Mouse (Mus musculus) liver, adult 2 months (tissue): Measurements from ENCODE around the gene Parvb. TPM values are rescaled to one million over a fixed set of nuclear protein-coding genes. Genes with fewer than 3 reads are reported as not detected.

Experiments
- DNase-seq: peaks from one replicate; pipeline ENCODE4 v3.0.0-alpha.2; 2011; ENCODE audit warnings: low read depth, low spot score; ENCODE audit errors: extremely low read depth
- H3K27ac ChIP-seq: fragments of 200-500 bp; replicated peaks from 2 replicates; pipeline ENCODE4 v1.5.1; 2012; ENCODE audit warnings: low read depth, mild to moderate bottlenecking, control low read depth, inconsistent platforms, low read length; ENCODE audit not compliant: insufficient read depth
- H3K27me3 ChIP-seq: fragments of 200-500 bp; 2 replicates; pipeline ENCODE4 v1.6.1; 2012; ENCODE audit warnings: mild to moderate bottlenecking, moderate library complexity, low read length, inconsistent platforms; ENCODE audit not compliant: control insufficient read depth, insufficient read depth
- H3K36me3 ChIP-seq: fragments of 200-500 bp; 2 replicates; pipeline ENCODE4 v1.6.1; 2012; ENCODE audit warnings: low read length, inconsistent platforms; ENCODE audit not compliant: control insufficient read depth, insufficient read depth
- H3K4me1 ChIP-seq: fragments of 200-500 bp; 2 replicates; pipeline ENCODE4 v1.6.1; 2011; ENCODE audit warnings: low read length; ENCODE audit not compliant: control insufficient read depth, insufficient read depth
- H3K4me3 ChIP-seq: fragments of 200-500 bp; 2 replicates; pipeline ENCODE4 v1.5.1; 2011; ENCODE audit warnings: low read depth, mild to moderate bottlenecking, control low read depth, low read length, moderate library complexity; ENCODE audit not compliant: insufficient read depth
- H3K79me2 ChIP-seq: fragments of 200-500 bp; 2 replicates; pipeline ENCODE4 v1.6.1; 2012; ENCODE audit warnings: inconsistent platforms, mild to moderate bottlenecking, low read length, moderate library complexity; ENCODE audit not compliant: control insufficient read depth, insufficient read depth
- H3K9ac ChIP-seq: fragments of 200-500 bp; 2 replicates; pipeline ENCODE4 v1.6.1; 2012; ENCODE audit warnings: low read depth, mild to moderate bottlenecking, control low read depth, inconsistent platforms, low read length
- CTCF ChIP-seq: fragments of 200-500 bp; IDR thresholded peaks from 2 replicates; pipeline ENCODE4 v1.5.1; 2011; ENCODE audit warnings: low read depth, low read length, control low read depth
- POLR2A ChIP-seq: fragments of 200-500 bp; IDR thresholded peaks from 2 replicates; pipeline ENCODE4 v1.6.1; 2011; ENCODE audit warnings: low read length, control low read depth; ENCODE audit not compliant: insufficient read depth; ENCODE audit errors: extremely low read depth
- WGBS: fragments of 180-500 bp; shearing (Covaris S2); methylation state at CpG from one replicate; pipeline ENCODE4 v1.1.7; 2018; 5-methylcytosine and 5-hydroxymethylcytosine counted together
- polyA plus RNA-seq: library from polyadenylated mRNA; depleted of rRNA; stranded (reverse); fragments of >200 nt; gene quantifications from 2 replicates; pipeline ENCODE4 v1.2.3, GENCODE M21; 2012
- total RNA-seq: library from RNA; depleted of rRNA; stranded (reverse); fragments of >200 nt; gene quantifications from 2 replicates; pipeline ENCODE4 v1.2.3, GENCODE M21; 2014

Parvb gene
- total and polyA plus RNA-seq, 2 experiments = 0.55 to 2.0 TPM

DNA sequence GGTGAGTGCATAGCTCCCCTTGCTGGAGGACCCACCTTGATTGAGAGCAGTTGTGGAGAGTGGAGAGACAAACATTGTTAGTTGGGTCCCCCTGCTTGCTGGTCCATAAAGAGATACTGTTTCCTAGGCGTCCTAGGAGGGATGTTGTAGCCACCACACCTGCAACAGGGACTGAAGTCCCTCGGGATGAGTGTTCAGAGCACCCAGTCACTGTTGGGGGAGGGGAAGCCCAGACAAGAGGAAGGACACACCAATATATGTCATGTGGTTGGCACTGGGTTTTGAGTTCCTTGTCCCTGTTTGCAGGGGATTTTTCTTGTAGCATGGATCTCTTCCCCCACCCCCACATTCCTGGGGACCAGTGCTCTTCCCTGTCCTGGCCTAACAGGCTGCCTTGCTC, 109.1 kb downstream of the Parvb start:
- TF ChIP-seq CTCF (no peak), POLR2A (no peak)

DNA sequence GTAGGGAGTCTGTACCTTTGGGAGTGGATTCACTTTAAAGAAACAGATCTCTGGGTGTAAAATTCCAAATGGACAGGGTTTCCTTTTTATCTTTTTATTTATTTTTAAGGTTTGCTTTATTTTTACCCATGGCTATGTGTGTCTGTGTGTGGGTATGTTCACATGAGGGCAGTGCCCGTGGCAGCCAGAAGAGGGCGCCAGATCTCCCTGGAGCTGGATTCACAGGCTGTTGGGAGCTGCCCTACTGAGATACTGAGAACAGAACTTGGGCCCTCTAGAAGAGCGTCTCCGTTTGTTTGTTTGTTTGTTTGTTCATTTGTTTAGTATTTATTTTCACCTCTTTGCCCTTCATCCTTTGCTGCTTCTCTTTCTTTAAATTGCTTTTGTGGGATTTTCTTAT, 116.9 kb downstream of the Parvb start:
- H3K9ac ChIP-seq = no peak overlapping the region
- TF ChIP-seq POLR2A = no peak
- TF ChIP-seq CTCF = peak; percentile 38
- no peaks in the 10 kb centered on the region for H3K79me2 ChIP-seq
- H3K27ac ChIP-seq = no peak overlapping the region
- 94% methylated on average over 4 of the region's 4 CpGs for WGBS
- DNase-seq = no peak
- no peak overlapping the region for H3K4me3 ChIP-seq
- H3K36me3 ChIP-seq = no peaks in the 10 kb centered on the region
- no peaks in the 10 kb centered on the region for H3K27me3 ChIP-seq
- no peaks in the 10 kb centered on the region for H3K4me1 ChIP-seq

More for the DNA sequence above, 109.1 kb downstream of the Parvb start:
- no peaks in the 10 kb centered on the region for H3K27me3 ChIP-seq
- no peaks in the 10 kb centered on the region for H3K36me3 ChIP-seq
- H3K27ac ChIP-seq = no peak overlapping the region
- no peaks in the 10 kb centered on the region for H3K4me1 ChIP-seq
- no peak overlapping the region for H3K4me3 ChIP-seq
- H3K9ac ChIP-seq = no peak overlapping the region
- 36% methylated on average over 2 of the region's 2 CpGs for WGBS
- DNase-seq = no peak
- no peaks in the 10 kb centered on the region for H3K79me2 ChIP-seq

DNA sequence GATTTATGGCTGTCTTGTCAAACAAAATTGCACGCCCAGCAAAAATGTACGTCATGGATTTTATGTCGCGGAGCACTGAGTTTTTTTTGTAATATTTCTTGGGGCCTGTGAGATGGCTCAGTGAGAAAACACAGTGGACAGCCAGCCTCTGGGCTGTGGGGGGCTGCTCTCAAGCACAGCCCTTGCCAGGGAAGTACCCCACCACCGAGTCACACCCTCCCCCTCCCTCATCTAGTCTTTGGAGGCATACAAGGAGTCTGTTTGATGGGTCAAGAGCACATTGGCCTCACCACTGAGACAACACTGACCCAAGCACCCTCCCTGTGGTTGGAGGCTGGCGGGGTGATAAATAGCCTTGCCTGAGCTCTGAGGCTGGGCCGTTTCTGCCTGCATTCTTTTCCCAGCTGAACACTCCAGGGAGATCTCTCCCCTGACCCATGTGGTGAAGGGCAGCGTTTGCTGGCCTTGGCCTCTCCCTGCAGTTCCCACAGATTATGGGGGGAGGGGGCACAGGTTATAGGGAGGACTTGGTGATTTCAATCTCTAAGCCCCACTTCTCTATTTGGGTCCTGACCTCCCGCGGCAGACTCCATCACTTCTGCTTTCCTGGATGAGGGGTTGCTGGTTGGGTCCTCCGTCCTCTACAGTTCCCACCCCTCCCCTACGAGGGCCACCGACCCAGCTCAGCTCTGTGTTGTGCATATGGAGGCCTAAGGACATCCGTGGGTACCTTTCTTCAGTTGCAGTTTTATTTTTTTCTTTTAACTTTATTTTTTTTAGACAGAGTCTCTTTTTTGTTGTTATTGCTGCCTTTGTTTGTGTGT, 118.3 kb downstream of the Parvb start:
- no peaks in the 10 kb centered on the region for H3K4me1 ChIP-seq
- no peaks in the 10 kb centered on the region for H3K27me3 ChIP-seq
- no peak for DNase-seq

DNA sequence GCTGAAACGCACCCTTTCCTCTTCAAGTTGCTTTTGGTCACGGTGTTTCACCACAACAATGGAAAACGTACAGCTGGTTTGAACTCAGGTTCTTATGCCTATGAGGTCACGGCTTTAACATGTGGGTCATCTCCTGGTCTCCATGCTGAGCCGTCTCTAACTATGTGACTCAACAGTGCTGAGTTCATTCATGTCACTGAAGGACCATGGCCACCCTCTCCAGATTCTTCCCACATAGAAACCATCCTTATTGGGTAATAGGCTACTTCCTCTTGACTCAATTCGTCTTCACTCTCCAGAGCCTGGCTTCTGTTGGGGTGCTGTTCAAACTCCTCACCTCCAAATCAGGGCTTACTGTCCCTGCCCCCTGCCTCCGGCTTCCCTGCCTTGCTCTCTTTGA, 119.5 kb downstream of the Parvb start:
- no peaks in the 10 kb centered on the region for H3K4me1 ChIP-seq
- DNase-seq = no peak
- H3K27ac ChIP-seq = no peak overlapping the region
- no peak for TF ChIP-seq CTCF
- no peak for TF ChIP-seq POLR2A
- no peak overlapping the region for H3K9ac ChIP-seq
- no peaks in the 10 kb centered on the region for H3K79me2 ChIP-seq
- no peaks in the 10 kb centered on the region for H3K36me3 ChIP-seq
- 77% methylated on average over 7 of the region's 7 CpGs for WGBS
- no peak overlapping the region for H3K4me3 ChIP-seq
- no peaks in the 10 kb centered on the region for H3K27me3 ChIP-seq

More for the DNA sequence above, 118.3 kb downstream of the Parvb start:
- no peak for TF ChIP-seq CTCF
- TF ChIP-seq POLR2A = no peak
- Histone ChIP-seq H3K79me2 (no peaks in the 10 kb centered on the region), H3K27ac (no peak overlapping the region), H3K4me3 (no peak overlapping the region), H3K36me3 (no peaks in the 10 kb centered on the region), H3K9ac (no peak overlapping the region)
- WGBS = 66% methylated on average over 14 of the region's 14 CpGs

DNA sequence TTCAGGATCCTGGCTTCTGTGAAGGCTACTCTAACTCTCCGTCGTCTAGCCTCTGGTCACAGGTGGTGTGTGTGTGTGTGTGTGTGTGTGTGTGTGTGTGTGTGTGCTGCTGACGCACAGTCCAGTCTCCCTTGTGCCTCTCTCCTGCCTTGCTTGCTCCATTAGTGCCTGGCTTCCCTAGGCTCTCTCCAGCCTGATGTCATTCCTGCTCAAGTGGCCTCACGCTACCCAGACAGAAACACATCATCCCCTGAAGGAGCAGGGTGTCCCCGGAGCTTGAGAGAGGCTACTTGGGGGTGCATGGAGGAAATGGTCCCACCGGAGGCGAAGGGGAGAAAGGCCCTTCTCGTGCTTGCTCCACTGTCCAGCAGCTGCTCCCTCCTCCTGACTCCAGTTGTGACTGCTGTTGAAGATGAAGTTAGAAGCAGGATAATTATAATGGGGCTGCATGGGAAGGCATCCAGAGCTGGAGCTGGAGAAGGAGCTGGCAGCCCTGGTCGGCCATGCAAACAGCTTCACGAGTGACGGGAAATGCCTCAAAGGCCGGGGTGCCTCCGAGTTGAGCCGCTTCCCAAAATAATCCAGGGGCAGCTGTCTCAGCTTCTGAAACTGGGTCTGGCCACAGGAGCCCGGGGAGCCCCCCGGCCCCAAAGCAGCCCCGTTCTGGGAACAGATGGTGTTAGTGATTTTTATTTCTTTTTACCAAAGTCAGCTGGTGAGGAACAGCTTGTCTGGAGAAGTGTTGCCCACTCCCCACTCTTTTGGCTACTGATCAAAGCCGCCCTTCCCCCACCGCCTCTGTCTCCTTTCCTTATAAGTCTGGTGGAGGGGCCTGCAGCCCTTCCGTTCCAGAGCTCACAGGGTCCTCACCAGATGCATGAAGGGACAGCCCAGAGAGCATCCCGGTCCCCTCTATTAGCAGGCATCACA, 120.3 kb downstream of the Parvb start:
- DNase-seq = no peak
- H3K79me2 ChIP-seq = no peaks in the 10 kb centered on the region
- no peak for TF ChIP-seq CTCF
- TF ChIP-seq POLR2A = no peak
- H3K4me1 ChIP-seq = no peaks in the 10 kb centered on the region
- no peak overlapping the region for H3K4me3 ChIP-seq
- H3K9ac ChIP-seq = no peak overlapping the region
- H3K27ac ChIP-seq = no peak overlapping the region
- no peaks in the 10 kb centered on the region for H3K36me3 ChIP-seq
- WGBS = 75% methylated on average over 21 of the region's 21 CpGs
- no peaks in the 10 kb centered on the region for H3K27me3 ChIP-seq
